In genomic region chr17:25834595-25835222, GRCm38 (mm10) we compare ENCODE assay signal across 7 mouse cellular contexts. TPM values are rescaled to one million over a fixed set of nuclear protein-coding genes. Genes with fewer than 3 reads are reported as not detected.
DNase-seq lines count a peak whose midpoint lies in the region; ATAC-seq and TF ChIP-seq lines count a peak whose summit lies in the region.

No protein-coding gene starts in this region.

- TF ChIP-seq EP300 in lung, postnatal 0 days (IDR thresholded peaks at IDR 0.05): no peak

- peaks cover 39% of the 10 kb centered on the region for H3K4me1 ChIP-seq in lung, postnatal 0 days (ENCODE audit: insufficient read depth, low read depth, low read length)
- peaks cover 58% of the 10 kb centered on the region for H3K4me1 ChIP-seq in heart, embryonic 16.5 days (ENCODE audit: control insufficient read depth, insufficient read depth, low read length)
- H3K4me1 ChIP-seq in liver, embryonic 12.5 days: peaks cover 84% of the 10 kb centered on the region

- TF ChIP-seq CTCF in lung, postnatal 0 days (IDR thresholded peaks at IDR 0.05): no peak

- no peaks in the 10 kb centered on the region for H3K9me3 ChIP-seq in lung, postnatal 0 days (ENCODE audit: low read length)
- H3K9me3 ChIP-seq in heart, embryonic 16.5 days (replicated peaks; ENCODE audit: control insufficient read depth, low read length): no peaks in the 10 kb centered on the region
- no peaks in the 10 kb centered on the region for H3K9me3 ChIP-seq in liver, embryonic 12.5 days (replicated peaks)

- no peak for DNase-seq in lung, postnatal 0 days (ENCODE audit: low spot score)
- DNase-seq in lung, postnatal 4 days: no peak
- no peak for DNase-seq in left cerebral cortex, postnatal 4 days
- no peak for DNase-seq in right cerebral cortex, postnatal 25 days

- ATAC-seq in lung, postnatal 0 days: no peak
- no peak for ATAC-seq in heart, embryonic 16.5 days (replicated peaks; ENCODE audit: extremely low read depth, insufficient read depth, low FRiP score)
- no peak for ATAC-seq in liver, embryonic 12.5 days
- no peak for ATAC-seq in granulocyte monocyte progenitor cell, adult 5-6 weeks (replicated peaks; ENCODE audit: poor library complexity, severe bottlenecking)

- peak overlapping the region; percentile 84 for H3K4me2 ChIP-seq in lung, postnatal 0 days (replicated peaks; ENCODE audit: low read depth, low read length)
- peak overlapping the region; percentile 92 for H3K4me2 ChIP-seq in heart, embryonic 16.5 days (ENCODE audit: low read depth, low read length)
- peak overlapping the region; percentile 84 for H3K4me2 ChIP-seq in liver, embryonic 12.5 days

- 0 out of 2 replicates have a peak overlapping the region, but pooled peaks have one; percentile 13 for H3K9ac ChIP-seq in lung, postnatal 0 days (replicated peaks; ENCODE audit: low read depth)
- H3K9ac ChIP-seq in heart, embryonic 16.5 days (ENCODE audit: low read length): peak overlapping the region; percentile 93
- peak overlapping the region; percentile 92 for H3K9ac ChIP-seq in liver, embryonic 12.5 days

- 79% methylated on average over 12 of the region's 12 CpGs for WGBS in lung, postnatal 0 days
- WGBS in heart, embryonic 16.5 days: 88% methylated on average over 12 of the region's 12 CpGs
- 89% methylated on average over 12 of the region's 12 CpGs for WGBS in liver, embryonic 12.5 days (ENCODE audit: insufficient replicate concordance)

- 0 out of 2 replicates have a peak, but pooled peaks cover 5% of the 10 kb centered on the region for H3K36me3 ChIP-seq in lung, postnatal 0 days (ENCODE audit: insufficient read depth, low read length)
- peaks cover 26% of the 10 kb centered on the region for H3K36me3 ChIP-seq in heart, embryonic 16.5 days (ENCODE audit: control insufficient read depth, insufficient read depth)
- peaks cover 65% of the 10 kb centered on the region for H3K36me3 ChIP-seq in liver, embryonic 12.5 days

- peak overlapping the region; percentile 98; the same call in 1 of the 2 replicates for H3K27ac ChIP-seq in lung, postnatal 0 days (ENCODE audit: low read length)
- H3K27ac ChIP-seq in heart, embryonic 16.5 days (ENCODE audit: low read length): peak overlapping the region; percentile 99
- peak overlapping the region; percentile 93 for H3K27ac ChIP-seq in liver, embryonic 12.5 days

- intact Hi-C loops in left cerebral cortex, postnatal 4 days (cut with DNase I): no loop called here

- peak overlapping the region; percentile 55; the same call in 1 of the 2 replicates for H3K4me3 ChIP-seq in lung, postnatal 0 days (ENCODE audit: low read depth, low read length)
- H3K4me3 ChIP-seq in heart, embryonic 16.5 days (ENCODE audit: low read length): peak overlapping the region; percentile 90
- H3K4me3 ChIP-seq in liver, embryonic 12.5 days: peak overlapping the region; percentile 84

- H3K27me3 ChIP-seq in lung, postnatal 0 days (replicated peaks; ENCODE audit: insufficient read depth, low read length): no peaks in the 10 kb centered on the region
- no peaks in the 10 kb centered on the region for H3K27me3 ChIP-seq in heart, embryonic 16.5 days (ENCODE audit: control insufficient read depth, insufficient read depth, low read length)
- no peaks in the 10 kb centered on the region for H3K27me3 ChIP-seq in liver, embryonic 12.5 days (replicated peaks)

RNA-seq across cellular contexts. Expression of gene Stub1, which starts 1.5 kb away (rescaled TPM):
- 196 and 198 TPM in 2 replicates for polyA plus RNA-seq in lung, postnatal 0 days (2015; fragmentation: Nextera tagmentation; extraction: Ambion mirVana)
- polyA plus RNA-seq in heart, embryonic 16.5 days (2015; fragmentation: Nextera tagmentation; extraction: Ambion mirVana): 292 and 304 TPM in 2 replicates
- 150 and 156 TPM in 2 replicates for polyA plus RNA-seq in liver, embryonic 12.5 days (2016; fragmentation: Nextera tagmentation; extraction: Ambion mirVana)
- 112 and 131 TPM in 2 replicates for total RNA-seq in granulocyte monocyte progenitor cell, adult 5-6 weeks (2014; fragmentation: Nextera tagmentation)
- 99.3 and 101 TPM in 2 replicates for total RNA-seq in granulocyte monocyte progenitor cell, adult 5-6 weeks (2017)
- 100 to 1,000 TPM; 162 to 171 TPM for total RNA-seq in left cerebral cortex, postnatal 4 days (2021)

RNA-seq across cellular contexts. Expression of gene Rhbdl1, which starts 2.4 kb away (rescaled TPM):
- 1.4 and 1.7 TPM in 2 replicates for polyA plus RNA-seq in lung, postnatal 0 days (2015; fragmentation: Nextera tagmentation; extraction: Ambion mirVana)
- 1.6 and 1.7 TPM in 2 replicates for polyA plus RNA-seq in heart, embryonic 16.5 days (2015; fragmentation: Nextera tagmentation; extraction: Ambion mirVana)
- polyA plus RNA-seq in liver, embryonic 12.5 days (2016; fragmentation: Nextera tagmentation; extraction: Ambion mirVana): 0.80 and 0.89 TPM in 2 replicates
- 1.1 and 3.0 TPM in 2 replicates for total RNA-seq in granulocyte monocyte progenitor cell, adult 5-6 weeks (2014; fragmentation: Nextera tagmentation)
- total RNA-seq in granulocyte monocyte progenitor cell, adult 5-6 weeks (2017): not detected in 2 replicates
- 10 to 100 TPM; 58.5 to 61.5 TPM for total RNA-seq in left cerebral cortex, postnatal 4 days (2021)

RNA-seq across cellular contexts. Expression of gene Jmjd8, which starts 6.0 kb away (rescaled TPM):
- 27.3 and 28.0 TPM in 2 replicates for polyA plus RNA-seq in lung, postnatal 0 days (2015; fragmentation: Nextera tagmentation; extraction: Ambion mirVana)
- 35.0 and 36.6 TPM in 2 replicates for polyA plus RNA-seq in heart, embryonic 16.5 days (2015; fragmentation: Nextera tagmentation; extraction: Ambion mirVana)
- 26.6 and 26.8 TPM in 2 replicates for polyA plus RNA-seq in liver, embryonic 12.5 days (2016; fragmentation: Nextera tagmentation; extraction: Ambion mirVana)
- 19.5 and 23.1 TPM in 2 replicates for total RNA-seq in granulocyte monocyte progenitor cell, adult 5-6 weeks (2014; fragmentation: Nextera tagmentation)
- total RNA-seq in granulocyte monocyte progenitor cell, adult 5-6 weeks (2017): 15.2 and 23.4 TPM in 2 replicates
- total RNA-seq in left cerebral cortex, postnatal 4 days (2021): 10 to 100 TPM; 54.8 to 55.1 TPM

RNA-seq across cellular contexts. Expression of gene Gm20683, which starts 6.9 kb away (rescaled TPM):
- 0.86 and 1.1 TPM in 2 replicates for polyA plus RNA-seq in lung, postnatal 0 days (2015; fragmentation: Nextera tagmentation; extraction: Ambion mirVana)
- 2.0 and 2.5 TPM in 2 replicates for polyA plus RNA-seq in heart, embryonic 16.5 days (2015; fragmentation: Nextera tagmentation; extraction: Ambion mirVana)
- polyA plus RNA-seq in liver, embryonic 12.5 days (2016; fragmentation: Nextera tagmentation; extraction: Ambion mirVana): 0.43 and 0.64 TPM in 2 replicates
- total RNA-seq in granulocyte monocyte progenitor cell, adult 5-6 weeks (2014; fragmentation: Nextera tagmentation): 1.2 TPM in 1 of 2 replicates, not detected in the other
- total RNA-seq in granulocyte monocyte progenitor cell, adult 5-6 weeks (2017): 0.41 and 1.2 TPM in 2 replicates
- total RNA-seq in left cerebral cortex, postnatal 4 days (2021): 10 to 100 TPM; 22.7 to 26.6 TPM

RNA-seq across cellular contexts. Expression of gene Rhot2, which starts 9.9 kb away (rescaled TPM):
- polyA plus RNA-seq in lung, postnatal 0 days (2015; fragmentation: Nextera tagmentation; extraction: Ambion mirVana): 9.9 and 10.3 TPM in 2 replicates
- polyA plus RNA-seq in heart, embryonic 16.5 days (2015; fragmentation: Nextera tagmentation; extraction: Ambion mirVana): 31.6 and 32.7 TPM in 2 replicates
- 15.8 and 17.4 TPM in 2 replicates for polyA plus RNA-seq in liver, embryonic 12.5 days (2016; fragmentation: Nextera tagmentation; extraction: Ambion mirVana)
- total RNA-seq in granulocyte monocyte progenitor cell, adult 5-6 weeks (2014; fragmentation: Nextera tagmentation): 28.3 and 35.5 TPM in 2 replicates
- total RNA-seq in granulocyte monocyte progenitor cell, adult 5-6 weeks (2017): 11.9 and 17.8 TPM in 2 replicates
- 10 to 100 TPM; 58.5 to 65.2 TPM for total RNA-seq in left cerebral cortex, postnatal 4 days (2021)

Comparison
In these comparisons a context has a peak if more than half of its experiments do, and no peak if none do; other contexts are left out.
1. H3K9ac ChIP-seq: peak in every context shown above with its lines; median percentile 93 in heart, embryonic 16.5 days; 92 in liver, embryonic 12.5 days; 13 in lung, postnatal 0 days.